Mouse (Mus musculus) liver, adult (tissue): ENCODE results near the gene Accs.
A peak's percentile ranks its signal among the peaks of the same experiment; 100 is the strongest.

Experiments
- GATA4 ChIP-seq: IDR thresholded peaks from 2 replicates; pipeline ENCODE4 v1.6.1; 2014; ENCODE audit warnings: mild to moderate bottlenecking, low read length; ENCODE audit not compliant: insufficient replicate concordance

The Accs gene

GRCm38 (mm10) chr2:93817791-93818190 is 32.0 kb downstream of the Accs start:
- TF ChIP-seq GATA4: no peak

GRCm38 (mm10) chr2:93813343-93813742 is 36.4 kb downstream of the Accs start:
- TF ChIP-seq GATA4: no peak

DNA sequence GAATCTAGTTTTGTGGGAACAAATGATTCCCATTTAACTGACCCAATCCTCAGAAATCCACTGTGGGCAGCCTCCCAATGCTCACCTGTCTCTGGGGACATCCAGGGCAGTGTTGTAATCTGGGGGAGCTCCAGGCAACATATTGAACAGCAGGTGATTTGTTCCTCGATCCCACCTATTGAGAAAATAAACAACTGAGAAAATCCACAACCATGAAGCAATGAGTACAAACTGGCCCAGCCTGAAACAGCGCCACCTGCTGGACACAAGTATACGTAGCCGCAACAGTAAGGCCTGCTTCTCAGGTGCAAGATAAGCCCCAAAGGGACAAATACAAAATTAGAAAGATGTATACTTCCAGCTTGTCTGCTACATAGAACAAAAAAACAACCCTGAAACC is 37.9 kb downstream of the Accs start:
- no peak for TF ChIP-seq GATA4

GRCm38 (mm10) chr2:93809931-93810330 is 39.8 kb downstream of the Accs start:
- no peak; the same call in 1 of the 2 replicates for TF ChIP-seq GATA4

DNA sequence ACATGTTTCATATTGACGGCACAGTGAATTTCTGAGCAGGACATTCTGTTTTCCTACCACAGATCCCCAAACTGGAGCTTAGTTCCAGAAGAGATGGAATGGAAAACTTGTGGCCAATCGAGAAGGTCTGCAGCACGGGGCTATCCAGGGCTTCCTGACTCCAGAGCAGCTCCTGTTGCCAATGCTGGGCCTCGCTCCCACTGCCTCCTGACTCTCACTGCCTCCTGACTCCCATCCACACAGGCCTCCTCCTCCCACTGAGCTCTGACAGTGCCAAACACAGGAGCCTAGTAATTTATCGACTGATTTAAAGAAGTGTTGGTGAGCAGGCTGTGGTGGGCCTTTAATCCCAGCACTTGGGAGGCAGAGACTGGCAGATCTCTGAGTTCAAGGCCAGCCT is 41.7 kb downstream of the Accs start:
- no peak for TF ChIP-seq GATA4

- TF ChIP-seq GATA4: no peak
Observed at GRCm38 (mm10) chr2:93807440-93807839, 42.3 kb downstream of the Accs start.

- TF ChIP-seq GATA4: no peak
Observed at GRCm38 (mm10) chr2:93806487-93807201, 43.1 kb downstream of the Accs start.

DNA sequence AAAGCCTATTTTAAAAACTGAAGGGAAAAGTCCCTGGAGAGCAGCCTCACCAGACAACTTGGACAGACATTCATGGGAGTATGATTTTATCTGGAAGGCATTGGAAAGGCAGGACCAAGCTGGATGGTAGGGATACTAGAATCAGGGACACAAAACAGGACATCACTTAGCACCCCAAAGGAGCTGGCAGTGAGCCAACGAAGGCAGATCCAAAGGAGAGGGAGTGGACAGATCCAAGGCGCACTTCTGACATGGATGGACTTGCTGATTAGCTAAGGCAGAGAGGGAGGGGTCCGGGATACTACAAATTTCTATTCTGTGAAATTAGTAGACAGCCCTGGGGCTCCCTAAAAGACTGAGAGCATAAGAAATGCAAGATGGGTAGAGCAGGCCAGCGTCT is 44.2 kb downstream of the Accs start:
- no peak for TF ChIP-seq GATA4

DNA sequence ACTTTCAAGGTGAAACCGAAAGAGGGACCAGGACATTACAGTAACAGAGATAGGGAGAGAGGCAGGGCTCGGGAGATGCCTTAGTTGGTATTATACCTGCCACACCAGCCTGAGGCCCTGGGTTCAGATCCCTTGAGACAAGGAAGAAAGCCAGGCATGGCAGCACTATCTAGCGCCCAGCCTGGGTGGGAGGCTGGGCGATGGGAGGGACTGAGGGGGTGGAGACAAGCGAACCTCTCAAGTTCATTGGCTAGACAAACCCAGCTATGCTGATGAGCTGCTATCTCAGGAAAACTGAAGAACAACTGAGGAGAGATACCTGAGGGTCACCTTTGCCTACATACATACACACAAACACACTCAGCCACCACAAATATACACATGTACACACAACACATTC is 44.7 kb downstream of the Accs start:
- TF ChIP-seq GATA4: no peak

GRCm38 (mm10) chr2:93802947-93803346 is 46.8 kb downstream of the Accs start:
- TF ChIP-seq GATA4: no peak

DNA sequence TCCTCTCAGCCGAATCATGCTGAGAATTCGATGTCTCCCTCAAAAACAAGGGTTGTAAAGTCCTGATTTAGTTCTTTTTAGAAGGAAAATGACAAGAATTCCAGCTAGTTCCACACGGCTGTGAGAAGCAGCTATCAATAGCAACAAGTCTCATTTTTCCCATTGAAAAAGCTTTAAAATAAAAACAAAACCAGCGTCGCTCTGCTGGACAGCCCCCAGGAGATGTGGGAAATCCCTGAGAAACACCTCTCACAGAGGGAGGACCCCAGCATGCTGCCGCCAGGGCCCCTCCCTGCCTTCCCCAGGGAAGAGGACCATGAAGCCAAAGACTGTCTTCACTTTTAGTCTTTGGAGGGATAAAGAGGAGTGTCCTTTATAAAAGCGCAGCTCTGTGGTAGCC is 48.6 kb downstream of the Accs start:
- TF ChIP-seq GATA4: no peak

GRCm38 (mm10) chr2:93797162-93797795 is 52.5 kb downstream of the Accs start:
- TF ChIP-seq GATA4: no peak

DNA sequence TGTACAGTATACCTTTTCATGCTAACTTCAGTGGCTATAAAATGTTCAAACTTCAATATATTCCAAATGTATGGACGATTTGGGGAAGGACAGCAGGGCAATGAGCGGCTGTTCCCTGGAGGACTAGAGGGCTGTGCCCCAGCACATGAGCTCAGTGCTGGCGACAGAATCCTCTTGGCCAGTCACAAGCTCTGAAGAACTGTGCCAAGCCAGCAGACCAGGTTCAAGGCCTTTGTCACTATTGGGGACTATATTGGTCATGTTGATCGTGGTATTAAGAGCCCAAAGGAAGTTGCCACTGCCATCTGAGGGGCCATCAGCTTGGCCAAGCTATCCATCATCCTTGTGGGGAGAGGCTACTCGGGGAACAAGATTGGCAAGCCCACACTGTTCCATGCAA is 55.4 kb downstream of the Accs start:
- TF ChIP-seq GATA4: no peak

GRCm38 (mm10) chr2:93791516-93792499 is 57.9 kb downstream of the Accs start:
- TF ChIP-seq GATA4: peak; percentile 22; the same call in 1 of the 2 replicates

GRCm38 (mm10) chr2:93790798-93791345 is 58.9 kb downstream of the Accs start:
- TF ChIP-seq GATA4: no peak
